Mouse (Mus musculus) ES-Bruce4 (cell line): ENCODE measurements around the gene 4930558K02Rik.

Source experiments
- CTCF ChIP-seq: IDR thresholded peaks from one replicate; pipeline ENCODE4 v1.8.1; 2011; ENCODE audit warnings: low read depth, low read length
- EP300 ChIP-seq: IDR thresholded peaks from 2 replicates; pipeline ENCODE4 v1.6.1; 2011; ENCODE audit warnings: low read depth, low read length; ENCODE audit not compliant: insufficient read depth

- TF ChIP-seq EP300 (no peak), CTCF (no peak)
Observed at GRCm38 (mm10) chr1:161999338-161999737, 19.9 kb upstream of the 4930558K02Rik start.
